Mouse (Mus musculus): ENCODE measurements at regions not wholly inside any gene's neighbourhood (a gene's known extent, or its start where the extent isn't known, plus 50 kb on each side); places are given as distances from the start of the nearest gene placed in this dataset.
A peak's percentile ranks its signal among the peaks of the same experiment; 100 is the strongest.

DNA sequence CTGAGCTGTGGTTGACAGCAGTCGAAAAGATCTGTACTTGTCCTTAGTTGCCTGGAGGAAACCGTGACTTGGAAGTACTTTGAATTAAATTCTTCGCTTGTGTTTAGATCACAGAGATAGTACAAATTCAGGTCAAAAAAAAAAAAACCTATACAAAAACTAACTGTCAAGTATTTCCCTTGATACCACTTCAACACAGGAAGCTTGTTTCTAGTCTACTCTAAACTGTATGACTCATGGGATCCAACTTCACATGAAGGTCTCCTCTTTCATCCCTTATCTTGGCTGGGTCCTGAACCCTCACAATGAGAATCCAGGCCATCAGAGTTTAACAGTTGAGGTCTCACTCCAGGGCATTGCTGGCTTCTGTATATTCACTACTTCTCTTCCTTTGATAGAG is 54.8 kb downstream of the Tmem30b start:
- no peak for DNase-seq (ENCODE audit: low spot score)

DNA sequence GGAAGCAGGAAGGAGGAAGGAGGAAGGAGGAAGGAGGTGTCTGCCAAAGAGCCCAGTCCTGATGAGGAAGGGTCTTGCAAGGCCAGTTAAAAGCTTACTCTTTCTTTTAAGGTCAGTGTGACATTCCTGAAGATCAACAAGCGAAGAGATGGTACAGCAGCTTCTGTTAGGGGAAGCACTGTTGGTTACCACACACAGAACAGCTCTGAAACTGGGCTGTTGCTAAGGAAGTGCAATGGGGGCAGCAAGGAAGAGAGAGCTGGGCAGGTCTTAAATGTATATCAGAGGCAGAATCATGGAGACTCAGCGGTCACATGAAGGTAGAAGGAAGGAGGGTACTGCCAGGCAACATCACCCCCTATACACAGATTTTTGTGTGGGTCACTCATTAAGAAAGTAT is 63.3 kb downstream of the Tmem30b start:
- DNase-seq (ENCODE audit: low spot score) = no peak

DNA sequence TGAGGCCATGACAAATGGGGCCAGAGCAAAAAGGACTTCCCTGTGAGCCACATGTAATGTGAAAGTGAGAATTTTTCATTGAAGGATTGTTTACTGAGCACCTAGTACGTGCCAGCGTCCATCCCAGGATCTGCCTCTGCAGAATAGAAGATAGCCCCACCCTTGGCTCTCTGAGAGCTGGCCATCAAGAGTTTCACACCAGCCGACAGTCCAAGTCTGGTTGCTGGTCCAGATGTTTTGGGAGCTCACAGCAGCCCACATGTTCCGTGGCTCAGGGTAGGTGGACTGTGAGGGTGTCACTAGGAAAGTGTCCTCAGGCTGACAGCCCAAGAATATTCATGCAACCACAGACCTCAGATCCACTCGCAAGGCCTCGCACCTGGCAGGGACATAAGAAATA is 63.9 kb downstream of the Tmem30b start:
- no peak for DNase-seq (ENCODE audit: low spot score)

DNA sequence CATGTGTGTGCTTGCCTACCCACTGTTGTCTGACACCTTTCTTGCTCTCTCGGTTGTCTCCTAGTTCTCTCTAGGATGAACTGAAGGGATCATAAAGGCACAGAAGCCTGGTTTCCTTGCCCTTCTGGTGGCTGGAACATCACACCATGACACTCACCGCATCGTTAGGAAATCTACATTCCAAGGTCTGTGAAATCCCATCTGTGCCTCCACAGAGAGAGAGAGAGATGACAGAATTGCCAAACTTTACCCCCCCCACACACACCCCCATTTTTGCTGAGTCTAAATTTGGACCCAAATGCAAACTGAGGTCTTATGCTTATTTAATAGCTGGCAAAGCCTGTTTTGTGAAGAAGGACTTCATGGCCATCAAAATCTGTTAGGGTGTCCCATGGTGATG is 64.5 kb downstream of the Tmem30b start:
- no peak for DNase-seq (ENCODE audit: low spot score)

DNA sequence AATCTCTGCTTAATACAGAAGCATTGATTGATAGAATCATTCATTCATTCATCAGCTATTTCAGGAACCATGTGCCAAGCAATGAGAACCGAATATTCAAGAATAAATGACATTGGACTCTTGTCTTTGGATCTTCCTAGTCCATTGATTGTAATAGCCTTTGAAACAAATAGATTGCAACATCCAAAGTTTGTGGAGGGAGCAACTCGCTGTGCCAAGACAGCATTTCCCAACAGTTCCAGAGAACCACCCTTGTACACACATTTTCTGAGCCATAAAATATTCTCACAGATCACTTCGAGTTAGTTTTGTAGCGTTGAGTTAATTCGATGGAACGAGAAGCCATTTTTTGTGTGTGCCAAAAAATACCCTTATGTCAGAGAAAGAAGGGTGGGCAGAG is 65.0 kb downstream of the Tmem30b start:
- no peak for DNase-seq (ENCODE audit: low spot score)

DNA sequence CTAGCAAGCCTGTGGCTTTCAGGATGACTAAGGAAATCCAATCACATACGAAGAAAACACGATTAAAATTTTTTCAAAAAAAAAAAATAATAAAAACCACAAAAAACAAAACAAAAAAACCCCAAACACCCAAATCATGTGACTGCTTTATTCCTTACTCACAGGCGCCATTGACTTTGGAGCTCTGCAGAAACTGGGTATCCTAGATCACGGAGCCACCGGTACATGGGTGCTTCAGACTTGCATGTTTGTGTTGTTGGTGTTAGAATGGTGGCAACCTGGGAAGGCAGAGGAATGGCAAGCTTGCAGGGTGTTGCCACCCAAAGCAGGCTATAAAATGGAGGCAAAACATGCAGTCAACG is 65.6 kb downstream of the Tmem30b start:
- DNase-seq (ENCODE audit: low spot score) = no peak

DNA sequence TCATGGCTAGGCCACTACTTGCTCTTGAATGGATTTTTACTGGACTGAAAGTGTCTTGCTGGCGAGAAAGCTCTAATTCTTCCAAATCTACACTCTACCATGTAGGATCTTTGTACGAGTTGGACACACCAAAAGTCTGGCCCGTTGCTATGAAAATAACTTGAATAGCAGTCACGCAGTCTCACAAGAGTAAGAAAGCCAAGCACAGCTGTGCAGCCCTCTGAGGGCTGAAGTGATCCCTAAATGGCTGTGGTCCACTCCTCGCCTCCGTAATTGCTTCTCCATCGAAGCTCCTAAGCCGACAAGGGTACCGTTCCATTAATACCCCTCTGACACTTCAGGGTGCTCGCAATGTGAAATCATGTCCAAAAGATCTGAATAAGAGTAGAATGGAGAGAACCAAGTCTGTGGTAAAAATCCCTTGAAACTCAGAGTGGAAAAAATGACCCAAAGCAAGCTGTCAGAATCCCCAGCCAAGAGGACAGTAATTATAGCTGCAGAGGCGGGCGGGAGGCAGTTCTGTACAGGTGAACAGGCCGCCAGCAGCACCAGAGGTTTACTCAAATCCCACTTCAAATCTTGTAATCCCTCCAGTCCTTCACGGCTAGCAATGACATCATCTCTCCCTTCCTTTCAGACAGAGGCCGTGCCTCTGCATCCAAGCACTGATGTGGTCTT is 66.1 kb downstream of the Tmem30b start:
- DNase-seq (ENCODE audit: low spot score) = no peak

DNA sequence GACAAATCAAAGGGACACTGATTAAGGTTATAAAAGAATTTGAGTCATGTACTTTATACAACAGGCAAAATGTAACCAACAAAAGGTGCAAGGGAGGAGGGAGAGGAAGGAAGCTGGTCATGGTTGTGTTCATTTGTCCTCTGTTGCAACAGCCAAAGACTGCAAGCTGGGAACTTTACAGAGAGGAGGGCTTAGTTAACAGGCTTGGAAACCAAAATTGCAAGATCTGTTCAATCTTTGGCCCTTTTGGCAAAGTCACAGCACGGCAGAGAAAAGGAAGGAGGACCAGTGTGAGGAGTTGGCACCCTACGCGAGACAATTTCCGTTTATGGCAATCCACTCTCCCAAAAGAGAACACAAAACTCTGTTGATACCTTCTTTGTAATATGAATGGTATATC is 67.6 kb downstream of the Tmem30b start:
- DNase-seq (ENCODE audit: low spot score) = no peak

DNA sequence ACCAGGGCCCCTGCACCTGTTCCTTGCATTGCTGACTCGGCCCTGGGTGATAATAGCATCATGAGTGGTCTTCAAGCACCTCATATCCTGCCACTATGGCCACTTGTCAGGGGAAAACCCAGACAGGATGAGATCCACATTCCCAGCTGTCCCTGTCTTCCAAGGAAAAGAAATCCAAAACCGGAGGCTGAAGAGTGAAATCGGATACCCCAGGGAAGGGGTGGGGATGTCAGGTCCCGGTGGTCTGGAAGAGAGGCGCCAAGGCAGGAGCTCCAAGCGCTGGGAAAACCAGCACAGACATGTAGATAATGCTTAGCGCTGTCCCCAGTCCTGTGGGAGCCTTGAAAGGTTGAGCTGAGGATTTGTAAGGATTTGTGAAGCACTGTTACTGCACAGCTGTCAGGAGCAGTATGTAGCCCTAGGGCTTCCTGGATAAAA is 69.8 kb downstream of the Tmem30b start:
- DNase-seq (ENCODE audit: low spot score) = peak; percentile 24

DNA sequence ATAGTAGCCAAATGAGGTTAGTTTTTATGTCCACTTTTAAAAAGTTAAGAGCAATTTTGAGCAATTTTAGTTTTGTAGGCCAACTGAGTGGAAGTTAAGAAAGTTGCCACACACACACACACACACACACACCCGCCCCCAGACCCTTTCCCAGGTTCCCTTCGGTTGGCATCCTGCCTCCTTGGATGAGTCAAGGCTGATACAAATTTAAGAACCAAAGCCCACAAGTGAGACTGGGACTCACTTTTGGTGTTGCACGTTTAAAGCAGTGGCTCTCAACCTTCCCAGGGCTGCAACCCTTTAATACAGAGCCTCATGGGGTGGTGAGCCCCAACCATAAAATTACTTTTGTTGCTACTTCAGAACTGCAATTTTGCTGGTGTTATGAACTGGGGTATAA is 70.4 kb downstream of the Tmem30b start:
- no peak for DNase-seq (ENCODE audit: low spot score)

DNA sequence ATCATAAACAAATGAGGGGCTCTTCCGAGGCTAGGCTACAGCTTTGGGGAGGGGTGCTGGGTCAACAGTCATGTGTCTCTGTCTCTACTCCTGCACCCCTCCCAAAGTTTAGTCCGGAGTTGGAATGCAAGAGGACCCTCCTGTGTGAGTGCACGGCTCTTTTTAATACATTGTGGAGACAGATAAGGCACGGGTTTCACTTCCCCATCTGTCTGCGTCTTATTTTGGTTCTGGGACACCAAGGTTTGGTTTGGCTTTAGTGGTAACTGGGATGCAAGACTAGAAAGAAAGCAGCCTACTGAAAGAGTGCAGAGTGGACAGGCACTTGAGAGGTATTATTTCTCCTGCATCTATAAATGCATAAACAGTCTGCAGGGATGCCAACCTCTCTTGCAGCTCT is 71.2 kb downstream of the Tmem30b start:
- no peak for DNase-seq (ENCODE audit: low spot score)

DNA sequence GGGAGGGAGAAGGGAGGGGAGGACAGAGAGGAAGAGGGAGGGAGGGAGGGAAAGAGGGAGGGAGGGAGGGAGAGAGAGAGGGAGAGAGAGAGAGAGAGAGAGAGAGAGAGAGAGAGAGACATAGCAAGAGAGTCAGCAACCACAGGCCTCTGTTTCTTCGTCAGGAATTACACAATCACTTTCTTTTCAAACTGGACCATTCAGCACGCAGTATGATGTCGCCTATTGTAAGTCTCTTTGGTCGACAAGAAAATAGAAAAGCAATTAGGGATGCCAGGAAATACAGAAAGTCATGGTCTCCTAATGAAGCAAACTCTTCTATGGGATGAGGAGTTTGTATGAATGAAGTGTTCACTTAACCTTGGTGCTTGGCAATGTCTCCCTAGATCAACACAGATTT is 73.1 kb downstream of the Tmem30b start:
- no peak for DNase-seq (ENCODE audit: low spot score)

DNA sequence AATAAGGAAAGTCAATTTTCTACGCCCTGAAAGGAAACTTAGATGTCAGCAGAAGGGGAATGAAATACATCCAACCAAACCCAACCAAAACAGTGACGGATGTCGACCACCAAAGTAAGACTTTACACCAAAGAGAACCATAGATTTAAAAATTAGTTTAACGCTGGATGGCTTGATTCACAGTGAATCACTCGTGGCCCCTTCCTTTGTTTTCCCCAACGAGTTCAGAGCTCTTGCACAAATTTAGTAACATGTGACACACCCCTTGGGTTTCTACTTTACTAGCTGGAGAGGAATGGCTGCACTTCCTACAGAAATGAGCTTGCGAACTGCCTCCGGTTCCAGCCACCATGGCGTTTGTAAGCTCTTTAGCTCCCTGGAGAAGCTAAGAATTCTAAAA is 74.2 kb downstream of the Tmem30b start:
- DNase-seq (ENCODE audit: low spot score) = no peak

DNA sequence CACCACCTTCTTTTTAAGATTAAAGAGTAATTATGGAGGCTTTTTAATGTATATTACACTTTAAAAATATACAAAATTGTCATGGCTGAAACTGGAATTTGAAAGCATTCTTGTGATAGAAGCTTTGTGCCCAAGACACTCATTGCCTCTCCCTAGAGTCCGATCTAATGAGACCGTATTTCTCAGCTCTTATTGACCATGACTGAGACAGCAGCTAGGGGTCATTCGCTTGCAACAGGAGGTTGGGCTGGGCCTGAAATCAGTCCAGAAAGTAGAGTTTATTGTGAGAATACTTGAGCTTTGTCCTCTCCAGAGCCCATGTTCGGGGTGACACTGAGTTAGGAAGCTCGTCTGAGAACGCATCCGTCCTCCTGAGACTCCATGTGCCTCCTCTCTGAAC is 79.7 kb downstream of the Tmem30b start:
- no peak for DNase-seq (ENCODE audit: low spot score)

DNA sequence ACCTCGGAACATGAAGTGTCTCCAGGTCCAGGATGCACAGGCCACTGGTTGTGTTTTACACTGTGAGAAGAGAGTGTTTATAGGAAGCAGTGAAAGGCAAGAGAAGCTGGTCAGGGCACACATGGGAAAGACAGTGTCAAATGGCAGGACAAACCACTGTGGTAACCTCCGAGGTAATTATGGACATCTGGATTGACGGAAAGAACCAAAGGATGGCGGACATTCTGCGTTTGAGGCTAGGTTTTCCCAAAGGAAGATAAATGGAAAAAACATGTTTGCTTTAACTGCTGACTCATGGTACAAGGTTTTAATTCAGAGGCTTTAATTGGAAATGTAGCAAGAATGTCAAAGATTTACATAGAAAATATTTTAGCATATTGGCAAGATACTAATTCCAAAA is 80.2 kb downstream of the Tmem30b start:
- no peak for DNase-seq (ENCODE audit: low spot score)

DNA sequence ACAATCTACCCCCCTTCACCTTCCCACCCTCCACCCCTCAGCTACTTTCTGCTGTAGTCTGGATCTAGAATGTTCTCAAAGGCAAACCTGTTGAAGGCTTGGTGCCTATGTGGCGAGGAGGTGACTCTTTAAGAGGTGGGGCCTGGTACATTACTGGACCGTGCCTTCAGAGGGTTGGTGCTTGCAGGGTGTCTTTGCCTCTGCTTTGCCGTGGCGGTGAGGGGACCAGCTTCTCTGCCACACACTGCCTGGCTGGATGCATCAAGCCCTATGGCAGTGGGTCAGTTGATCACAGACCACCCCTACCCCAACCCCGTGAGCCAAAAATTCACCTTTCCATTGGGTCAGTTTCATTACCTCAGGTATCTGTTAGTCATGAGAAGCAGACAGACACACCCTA is 81.9 kb downstream of the Tmem30b start:
- DNase-seq (ENCODE audit: low spot score) = no peak

DNA sequence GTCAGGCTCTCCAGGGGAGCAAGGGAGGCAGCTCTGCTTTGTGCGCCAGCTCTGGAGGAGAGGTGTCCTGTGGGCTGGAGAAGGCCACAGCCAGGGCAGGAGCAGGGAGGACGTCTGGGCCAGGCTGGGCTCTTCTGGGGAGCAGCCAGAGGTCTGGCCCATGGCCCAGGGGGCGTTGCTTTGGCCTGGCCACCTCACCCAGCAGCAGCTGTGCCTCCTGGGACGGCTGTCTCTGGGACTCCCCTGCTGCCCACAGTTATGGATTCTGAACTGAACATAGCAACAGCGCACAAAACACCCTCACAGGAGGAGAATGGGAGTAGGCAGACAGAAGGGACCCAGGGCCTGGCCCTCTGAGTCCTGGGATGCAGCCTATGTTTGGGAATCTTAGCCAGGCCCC is 84.1 kb downstream of the Tmem30b start:
- DNase-seq (ENCODE audit: low spot score) = no peak

DNA sequence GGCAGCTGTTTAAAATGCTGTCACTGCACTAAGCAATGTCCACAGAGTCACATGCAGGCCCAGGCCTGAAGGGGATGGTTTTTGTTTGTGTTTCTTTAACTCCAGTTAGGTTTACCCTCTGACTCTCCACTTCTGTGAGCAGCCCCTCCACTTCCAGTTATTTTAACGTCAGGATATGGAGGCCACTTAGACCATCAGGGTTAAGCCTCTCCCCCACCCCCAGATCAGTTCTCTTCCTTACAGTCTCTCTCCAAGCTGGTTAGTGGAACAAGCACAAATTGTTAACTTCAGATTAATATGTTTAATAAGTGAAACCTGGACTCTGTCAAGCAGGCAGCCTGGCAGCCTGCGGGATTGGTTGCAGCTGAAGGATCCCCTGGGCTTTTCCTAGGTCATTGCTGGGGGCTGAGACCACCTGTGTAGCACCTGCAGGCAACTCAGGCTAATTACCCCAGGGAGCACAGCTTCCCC is 85.9 kb downstream of the Tmem30b start:
- no peak for DNase-seq (ENCODE audit: low spot score)

DNA sequence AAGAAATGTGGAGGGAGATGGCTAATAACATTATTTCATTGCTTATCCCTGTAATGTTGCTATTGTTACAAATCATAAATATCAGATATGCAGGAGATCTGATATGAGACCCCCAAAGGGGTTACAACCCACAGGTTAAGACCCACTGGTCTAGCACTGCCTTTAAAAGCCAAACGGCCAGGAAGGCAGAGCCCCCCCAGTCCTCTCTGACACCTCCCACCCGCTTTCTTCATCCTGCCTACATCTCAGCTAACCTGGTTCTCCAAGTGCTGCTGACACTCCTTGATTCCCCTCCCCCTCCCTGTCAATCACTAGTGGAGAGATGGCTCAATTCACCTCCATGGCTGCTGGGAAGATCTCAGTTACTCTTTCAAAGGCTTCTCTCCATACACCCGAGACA is 94.9 kb downstream of the Tmem30b start:
- DNase-seq (ENCODE audit: low spot score) = no peak

DNA sequence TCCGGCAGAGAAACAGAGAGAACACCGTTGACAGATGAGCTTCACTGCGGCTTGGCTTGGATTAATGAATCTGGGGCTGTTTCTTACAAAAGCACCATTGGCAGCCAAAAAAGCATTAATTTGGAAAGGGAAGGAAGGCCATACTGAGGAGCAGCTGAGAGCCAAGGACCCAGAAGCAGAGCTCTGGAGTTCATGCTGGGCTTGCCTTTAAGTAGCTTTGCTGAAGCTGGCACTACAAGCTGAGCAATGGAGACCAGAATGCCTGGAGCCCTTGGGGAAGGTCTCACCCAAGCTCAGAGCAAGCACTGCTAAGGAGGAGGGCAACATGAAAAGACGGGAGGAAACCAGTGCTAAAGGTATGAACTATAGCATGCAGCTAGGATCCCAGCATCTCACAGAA is 95.7 kb downstream of the Tmem30b start:
- DNase-seq (ENCODE audit: low spot score) = no peak

DNA sequence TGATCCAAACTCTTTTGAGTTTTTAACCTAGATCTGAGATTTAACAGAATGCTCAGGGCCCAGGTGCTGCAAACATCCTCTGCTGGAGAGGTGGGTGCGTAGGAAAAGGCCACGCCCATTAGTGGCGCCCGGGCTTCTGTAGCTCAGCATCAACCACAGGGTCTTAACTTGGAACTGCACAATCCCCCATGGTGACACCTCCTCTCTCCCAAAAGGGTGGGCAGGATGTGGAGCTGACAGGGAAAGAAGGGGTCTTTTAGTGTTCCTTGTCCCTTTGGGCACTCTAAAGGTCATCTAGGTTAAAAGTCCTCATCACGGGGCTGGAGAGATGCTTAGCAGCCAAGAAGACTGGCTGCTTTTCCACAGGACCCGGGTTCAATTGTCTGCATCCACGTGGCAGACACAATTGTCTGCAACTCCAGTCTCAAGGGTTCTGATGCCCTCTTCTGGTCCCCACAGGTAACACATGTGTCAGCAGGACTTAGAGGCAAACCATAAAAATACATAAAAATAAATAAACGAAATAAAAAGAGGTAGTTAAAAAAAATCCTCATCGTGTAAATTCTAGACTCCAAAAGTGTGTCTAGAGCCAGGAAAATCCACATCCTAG is 96.2 kb downstream of the Tmem30b start:
- DNase-seq (ENCODE audit: low spot score) = no peak

DNA sequence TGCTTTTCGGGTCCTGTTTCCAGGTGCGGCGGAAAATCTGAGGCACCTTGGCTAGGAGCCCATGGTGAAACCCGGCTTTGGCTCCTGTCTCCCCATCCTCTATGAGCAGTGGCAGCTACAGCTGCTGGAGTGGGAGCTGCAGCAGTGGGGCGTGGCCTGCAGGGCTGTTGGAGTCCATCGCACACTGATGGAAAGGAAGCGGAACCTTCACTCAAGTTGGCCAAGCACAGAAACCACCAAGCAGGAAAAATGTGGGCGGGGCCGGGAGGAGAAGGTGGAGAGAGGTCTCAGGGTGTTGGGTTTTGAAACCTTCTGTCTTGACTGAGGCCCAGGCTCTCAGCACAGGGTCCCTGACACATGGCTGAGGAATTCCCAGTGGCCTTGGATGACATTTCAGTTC is 97.1 kb downstream of the Tmem30b start:
- no peak for DNase-seq (ENCODE audit: low spot score)

DNA sequence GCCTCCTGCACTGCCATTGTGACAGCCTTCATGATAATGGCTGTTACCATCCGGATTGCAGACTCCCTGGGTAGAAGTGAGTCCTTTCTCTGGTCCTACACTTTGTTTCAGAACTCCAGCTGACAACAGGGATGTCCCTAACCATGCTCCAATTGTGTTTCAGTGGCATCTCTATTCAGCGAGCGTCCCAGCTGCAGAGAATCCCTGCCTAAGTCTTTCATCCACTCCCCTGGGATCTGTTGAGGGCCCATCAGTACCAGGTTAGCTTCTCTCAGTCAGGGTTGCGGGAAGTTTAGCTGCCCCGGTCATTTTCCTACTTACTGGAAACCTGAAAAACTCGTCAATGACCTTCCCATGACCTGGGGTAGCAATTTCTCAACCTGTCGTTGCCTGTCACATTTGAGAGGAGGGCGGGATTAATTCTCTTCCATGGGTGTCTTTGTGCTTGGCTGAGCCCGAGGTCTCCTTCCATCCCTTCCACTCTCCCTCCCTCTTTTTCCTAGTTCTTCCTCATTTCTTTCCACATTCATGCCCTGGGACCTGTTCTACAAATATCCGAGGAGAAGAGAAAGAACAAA is 97.7 kb downstream of the Tmem30b start:
- no peak for DNase-seq (ENCODE audit: low spot score)

DNA sequence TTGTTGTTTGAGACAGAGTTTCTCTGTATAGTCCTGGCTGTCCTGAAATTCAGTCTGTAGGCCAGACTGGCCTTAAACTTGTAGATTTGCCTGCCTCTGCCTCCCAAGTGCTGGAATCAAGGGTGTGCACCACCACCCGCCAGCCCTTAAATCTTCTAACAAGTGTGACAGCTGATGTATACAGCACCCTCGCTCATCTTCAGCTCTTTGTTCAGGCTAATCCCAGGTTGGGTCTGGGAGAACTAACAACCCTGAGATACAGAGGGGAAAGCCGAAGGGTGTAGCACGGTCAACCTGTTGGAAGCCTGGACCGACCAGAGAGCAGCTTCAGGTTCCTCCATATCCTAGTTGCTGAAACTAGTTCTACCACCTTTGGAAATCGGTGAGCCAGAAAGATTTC is 99.0 kb downstream of the Tmem30b start:
- no peak for DNase-seq (ENCODE audit: low spot score)

All from yolk sac, embryonic 10.5 days (tissue).